Mouse (Mus musculus) C2C12 (cell line): ENCODE measurements around the gene Cldn9. TPM values are rescaled to one million over a fixed set of nuclear protein-coding genes. Genes with fewer than 3 reads are reported as not detected.

Experiments
- H3K27me3 ChIP-seq: one replicate; pipeline ENCODE4 v1.6.1; 2011; ENCODE audit not compliant: control insufficient read depth, insufficient read depth, insufficient read length
- H3K36me3 ChIP-seq: one replicate; pipeline ENCODE4 v1.6.1; 2011; ENCODE audit not compliant: control insufficient read depth, insufficient read depth
- H3K4me3 ChIP-seq: one replicate; pipeline ENCODE4 v1.5.1; 2011; ENCODE audit warnings: mild to moderate bottlenecking, control low read depth; ENCODE audit not compliant: poor library complexity, insufficient read depth, severe bottlenecking
- H3K79me2 ChIP-seq: one replicate; pipeline ENCODE4 v1.6.1; 2011; ENCODE audit not compliant: control insufficient read depth, insufficient read depth
- H3K79me3 ChIP-seq: one replicate; pipeline ENCODE4 v1.6.1; 2011; ENCODE audit warnings: low read depth, control low read depth
- H3ac ChIP-seq: one replicate; pipeline ENCODE3; 2011; ENCODE audit warnings: low read depth; ENCODE audit not compliant: control insufficient read depth, insufficient read length
- CEBPB ChIP-seq: IDR thresholded peaks from one replicate; pipeline ENCODE4 v1.6.1; 2011; ENCODE audit warnings: low read depth, mild to moderate bottlenecking, control low read depth, moderate library complexity
- CTCF ChIP-seq: IDR thresholded peaks from one replicate; pipeline ENCODE4 v1.5.1; 2011; ENCODE audit not compliant: control insufficient read depth, insufficient read depth, insufficient read length
- FOSL1 ChIP-seq: IDR thresholded peaks from one replicate; pipeline ENCODE4 v1.8.0; 2011; ENCODE audit warnings: mild to moderate bottlenecking, low read length; ENCODE audit not compliant: poor library complexity, insufficient read depth, severe bottlenecking
- MAX ChIP-seq: IDR thresholded peaks from one replicate; pipeline ENCODE4 v1.6.1; 2011; ENCODE audit warnings: mild to moderate bottlenecking, control low read depth
- MYOD1 ChIP-seq: IDR thresholded peaks from one replicate; pipeline ENCODE4 v1.6.1; 2011; ENCODE audit warnings: low read depth; ENCODE audit not compliant: control insufficient read depth, insufficient read length
- MYOG ChIP-seq: IDR thresholded peaks from one replicate; pipeline ENCODE4 v1.6.1; 2011; ENCODE audit not compliant: control insufficient read depth, insufficient read length; ENCODE audit errors: extremely low read depth
- USF1 ChIP-seq: IDR thresholded peaks from one replicate; pipeline ENCODE4 v1.6.1; 2011; ENCODE audit warnings: low read depth, mild to moderate bottlenecking, control low read depth, moderate library complexity
- polyA plus RNA-seq: library from polyadenylated mRNA; unstranded; fragments of >200 nt; fragmentation: generic; extraction: Trizol; gene quantifications from one replicate; pipeline ENCODE4 v1.2.1, GENCODE M21; 2012; ENCODE audit warnings: missing spikeins

Gene Cldn9
- polyA plus RNA-seq, 1 experiment, result 0.54 TPM

- Histone ChIP-seq H3K4me3 (no peak overlapping the region), H3K79me3 (no peaks in the 10 kb centered on the region), H3K36me3 (no peaks in the 10 kb centered on the region), H3K27me3 (no peaks in the 10 kb centered on the region), H3ac (no peak overlapping the region), H3K79me2 (no peaks in the 10 kb centered on the region)
- no peak for TF ChIP-seq CEBPB
- no peak for TF ChIP-seq MAX
- no peak for TF ChIP-seq MYOG
- TF ChIP-seq FOSL1, result no peak
- no peak for TF ChIP-seq MYOD1
- TF ChIP-seq USF1, result no peak
- TF ChIP-seq CTCF, result no peak
Observed at GRCm38 (mm10) chr17:23653324-23653723, 30.5 kb downstream of the Cldn9 start.

DNA sequence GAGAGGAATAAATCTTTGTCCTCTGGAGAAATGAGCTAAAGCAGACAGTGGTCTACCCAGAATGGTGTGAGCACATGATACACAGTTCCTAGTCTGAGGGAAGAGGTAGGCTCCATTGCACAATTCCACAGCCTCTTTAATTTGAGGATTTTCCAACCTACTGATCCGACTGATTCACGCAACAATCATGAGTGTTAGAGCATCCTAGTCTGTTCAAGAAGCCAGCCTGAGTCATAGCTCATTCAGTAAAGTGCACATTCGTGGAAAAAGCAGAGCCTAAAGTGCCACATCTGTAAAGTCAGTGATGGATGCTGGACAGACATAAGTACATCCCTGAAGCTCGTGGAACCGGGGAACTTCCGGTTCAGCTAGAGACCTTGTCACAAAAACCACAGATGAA is 32.5 kb downstream of the Cldn9 start:
- Histone ChIP-seq H3K79me2 (no peaks in the 10 kb centered on the region), H3K4me3 (no peak overlapping the region), H3K36me3 (no peaks in the 10 kb centered on the region), H3K27me3 (peaks cover 11% of the 10 kb centered on the region), H3ac (no peak overlapping the region), H3K79me3 (no peaks in the 10 kb centered on the region)
- peak; percentile 50 for TF ChIP-seq CEBPB
- no peak for TF ChIP-seq FOSL1
- no peak for TF ChIP-seq MYOG
- TF ChIP-seq USF1, result no peak
- TF ChIP-seq MAX, result no peak
- TF ChIP-seq CTCF, result no peak

GRCm38 (mm10) chr17:23645894-23646293 is 37.9 kb downstream of the Cldn9 start:
- Histone ChIP-seq H3K27me3 (peaks cover 24% of the 10 kb centered on the region), H3K79me2 (no peaks in the 10 kb centered on the region), H3K4me3 (no peak overlapping the region), H3K36me3 (no peaks in the 10 kb centered on the region), H3K79me3 (no peaks in the 10 kb centered on the region), H3ac (no peak overlapping the region)
- TF ChIP-seq USF1, result no peak
- no peak for TF ChIP-seq MYOD1
- TF ChIP-seq CEBPB, result no peak
- TF ChIP-seq MYOG, result no peak
- no peak for TF ChIP-seq CTCF
- TF ChIP-seq FOSL1, result no peak
- TF ChIP-seq MAX, result no peak

DNA sequence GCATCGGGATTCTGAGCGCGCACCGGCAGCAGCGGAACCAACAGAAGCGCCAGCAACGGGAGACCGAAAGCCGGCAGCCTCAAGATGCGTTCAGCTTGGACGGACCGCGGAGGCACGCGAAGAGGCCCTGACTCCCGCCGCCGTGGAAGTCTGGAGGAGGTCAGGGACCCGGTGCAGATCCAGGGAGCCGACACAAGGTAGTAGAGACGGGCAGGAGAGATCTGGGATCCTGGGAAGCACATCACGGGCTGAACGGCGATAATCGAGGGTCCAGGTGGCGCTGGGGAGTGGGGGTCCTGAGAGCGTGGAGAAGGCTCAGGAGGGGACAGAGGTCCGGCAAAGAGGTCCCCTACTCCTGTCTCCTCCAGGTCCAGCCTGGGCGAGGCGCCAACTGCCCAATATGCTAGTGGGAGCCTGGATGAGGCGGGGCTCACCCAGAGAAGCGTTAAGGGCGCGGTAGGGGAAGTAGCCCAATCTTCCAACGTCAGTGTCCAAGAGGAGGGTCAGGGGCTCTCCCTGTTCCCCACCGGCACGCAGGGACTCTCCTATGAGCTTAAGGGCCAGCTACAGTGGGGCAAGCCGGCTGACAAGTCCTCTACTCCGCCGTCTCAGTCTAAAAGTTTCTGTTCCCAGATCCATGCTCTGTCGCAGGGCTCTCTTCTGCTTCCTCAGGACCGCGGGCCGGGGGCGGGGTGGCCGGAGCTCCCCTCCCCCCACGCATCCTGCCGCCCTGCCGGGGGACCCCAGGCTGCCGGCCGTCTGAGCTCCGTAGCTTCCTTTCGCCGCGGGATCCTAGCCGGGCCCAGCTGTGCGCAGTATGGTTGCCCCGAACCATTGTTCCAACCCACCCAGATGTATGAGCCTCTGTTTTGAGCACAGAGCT is 39.0 kb downstream of the Cldn9 start, which contains the start of gene Mmp25:
Gene Mmp25 (minus strand): TSS at position 665 of the 883 bp plus-strand sequence.
- no peaks in the 10 kb centered on the region for H3K79me3 ChIP-seq
- TF ChIP-seq USF1, result no peak
- no peak for TF ChIP-seq MYOD1
- TF ChIP-seq MAX, result no peak
- TF ChIP-seq MYOG, result no peak
- no peak for TF ChIP-seq FOSL1
- no peak for TF ChIP-seq CTCF
- no peak for TF ChIP-seq CEBPB
- peaks cover 27% of the 10 kb centered on the region for H3K27me3 ChIP-seq
- H3K4me3 ChIP-seq, result no peak within 1 kb of the TSS
- no peak within 1 kb of the TSS for H3ac ChIP-seq
- H3K79me2 ChIP-seq, result no peaks in the 10 kb centered on the region
- no peaks in the 10 kb centered on the region for H3K36me3 ChIP-seq

Other genes with a start within 250 kb of the Cldn9 start
- not detected for gene Vmn2r117, start 204.3 kb downstream of the Cldn9 start, polyA plus RNA-seq
- gene Zfp213, start 119.8 kb downstream of the Cldn9 start, polyA plus RNA-seq, result 13.0 TPM
- 5.2 TPM for gene Zfp13, start 84.5 kb downstream of the Cldn9 start, polyA plus RNA-seq
- 0.09 TPM for gene Zscan10, start 83.2 kb downstream of the Cldn9 start, polyA plus RNA-seq
- 0.01 TPM for gene Mmp25, start 38.7 kb downstream of the Cldn9 start, polyA plus RNA-seq
- gene Bicdl2, start 23.5 kb downstream of the Cldn9 start, polyA plus RNA-seq, result 0.28 TPM
- 253 TPM for gene Hcfc1r1, start 10.4 kb downstream of the Cldn9 start, polyA plus RNA-seq
- gene Thoc6, start 10.1 kb downstream of the Cldn9 start, polyA plus RNA-seq, result 60.5 TPM
- gene Tnfrsf12a, start 6.6 kb downstream of the Cldn9 start, polyA plus RNA-seq, result 916 TPM
- not detected for gene Cldn6, start 4.8 kb downstream of the Cldn9 start, polyA plus RNA-seq
- gene 1520401A03Rik, start 38.8 kb upstream of the Cldn9 start, polyA plus RNA-seq, result 0.01 TPM
- 14.8 TPM for gene Pkmyt1, start 42.3 kb upstream of the Cldn9 start, polyA plus RNA-seq
- 12.5 TPM for gene Paqr4, start 56.8 kb upstream of the Cldn9 start, polyA plus RNA-seq
- 0.05 TPM for gene Kremen2, start 61.8 kb upstream of the Cldn9 start, polyA plus RNA-seq
- gene Flywch1, start 87.6 kb upstream of the Cldn9 start, polyA plus RNA-seq, result 92.5 TPM
- gene Flywch2, start 102.1 kb upstream of the Cldn9 start, polyA plus RNA-seq, result 0.27 TPM
- 63.8 TPM for gene Srrm2, start 106.5 kb upstream of the Cldn9 start, polyA plus RNA-seq
- 852 TPM for gene Elob, start 145.1 kb upstream of the Cldn9 start, polyA plus RNA-seq
- gene Prss33, start 152.0 kb upstream of the Cldn9 start, polyA plus RNA-seq, result not detected
- 0.02 TPM for gene Prss32, start 159.8 kb upstream of the Cldn9 start, polyA plus RNA-seq
- gene Prss41, start 160.1 kb upstream of the Cldn9 start, polyA plus RNA-seq, result 0.02 TPM
- not detected for gene Prss21, start 184.0 kb upstream of the Cldn9 start, polyA plus RNA-seq
- not detected for gene Dcpp1, start 196.8 kb upstream of the Cldn9 start, polyA plus RNA-seq
- gene Dcpp2, start 196.9 kb upstream of the Cldn9 start, polyA plus RNA-seq, result not detected
- not detected for gene Dcpp3, start 233.4 kb upstream of the Cldn9 start, polyA plus RNA-seq